Mouse (Mus musculus): Measurements from ENCODE around the gene Spo11.

GRCm38 (mm10) chr2:173041893-173042292 is 64.4 kb downstream of the Spo11 start:
- TF ChIP-seq EP300 (IDR thresholded peaks at IDR 0.05; ENCODE audit: low read depth) = no peak
- no peak for TF ChIP-seq CTCF (IDR thresholded peaks at IDR 0.05; ENCODE audit: low read depth)
